Mouse (Mus musculus) c-Kit-positive CD71-negative TER-119-negative erythroid progenitor cells, embryonic 14.5 days (primary cell): ENCODE measurements around the gene Pigk.
A peak's percentile ranks its signal among the peaks of the same experiment; 100 is the strongest.

ENCODE experiments used
- DNase-seq: peaks from one replicate; pipeline ENCODE4 v3.0.0-alpha.2; 2013; ENCODE audit warnings: low read depth

Gene Pigk

DNA sequence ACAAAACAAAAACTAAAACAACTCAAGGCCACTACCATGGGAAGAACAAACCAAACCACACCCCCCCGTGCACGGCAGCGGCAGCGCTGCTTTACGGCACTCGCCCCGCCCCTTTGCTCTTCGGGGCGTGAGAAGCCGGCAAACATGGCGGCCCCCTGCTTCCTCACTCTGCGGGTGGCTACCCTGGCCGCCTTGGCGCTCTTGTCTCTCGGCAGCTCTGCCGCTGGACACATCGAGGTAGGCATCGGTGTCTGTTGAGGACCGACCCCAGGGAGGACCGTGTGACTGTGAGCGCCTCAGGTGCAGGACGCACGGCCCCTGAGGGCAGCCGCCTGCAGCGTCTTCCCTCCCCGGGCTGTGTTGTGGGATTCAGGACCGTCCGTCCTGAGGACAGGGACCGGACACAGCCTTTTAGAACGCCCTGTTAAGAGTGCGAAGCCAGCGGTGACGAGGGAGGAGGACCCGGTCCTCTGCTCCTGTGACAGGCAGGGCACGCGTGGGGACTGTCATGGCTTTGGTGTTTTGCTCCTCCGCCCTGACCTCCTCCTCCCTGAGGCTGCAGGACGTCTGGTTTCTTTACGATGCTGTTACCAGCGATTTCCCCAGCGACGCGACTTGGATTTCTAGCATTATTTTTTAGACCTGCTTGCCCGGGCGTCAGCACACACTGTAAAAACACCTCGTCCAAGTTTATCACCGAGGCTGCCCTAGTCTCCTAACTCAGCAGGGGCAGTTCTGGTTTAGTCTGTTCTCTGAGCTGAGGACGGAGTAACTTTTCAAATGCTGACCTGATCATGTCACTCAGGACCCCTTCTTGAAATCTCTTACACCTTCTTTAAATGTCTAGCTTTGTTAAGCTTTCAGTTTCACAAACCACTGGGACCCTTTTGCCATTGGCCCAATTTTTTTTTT is at the start of gene Pigk:
Gene Pigk (plus strand): TSS at position 110 of the 912 bp plus-strand sequence.
- peak; percentile 80 for DNase-seq

- no peak for DNase-seq
These were observed 46.9 kb upstream of the Pigk start for GRCm38 (mm10) chr3:152666991-152667355.

DNA sequence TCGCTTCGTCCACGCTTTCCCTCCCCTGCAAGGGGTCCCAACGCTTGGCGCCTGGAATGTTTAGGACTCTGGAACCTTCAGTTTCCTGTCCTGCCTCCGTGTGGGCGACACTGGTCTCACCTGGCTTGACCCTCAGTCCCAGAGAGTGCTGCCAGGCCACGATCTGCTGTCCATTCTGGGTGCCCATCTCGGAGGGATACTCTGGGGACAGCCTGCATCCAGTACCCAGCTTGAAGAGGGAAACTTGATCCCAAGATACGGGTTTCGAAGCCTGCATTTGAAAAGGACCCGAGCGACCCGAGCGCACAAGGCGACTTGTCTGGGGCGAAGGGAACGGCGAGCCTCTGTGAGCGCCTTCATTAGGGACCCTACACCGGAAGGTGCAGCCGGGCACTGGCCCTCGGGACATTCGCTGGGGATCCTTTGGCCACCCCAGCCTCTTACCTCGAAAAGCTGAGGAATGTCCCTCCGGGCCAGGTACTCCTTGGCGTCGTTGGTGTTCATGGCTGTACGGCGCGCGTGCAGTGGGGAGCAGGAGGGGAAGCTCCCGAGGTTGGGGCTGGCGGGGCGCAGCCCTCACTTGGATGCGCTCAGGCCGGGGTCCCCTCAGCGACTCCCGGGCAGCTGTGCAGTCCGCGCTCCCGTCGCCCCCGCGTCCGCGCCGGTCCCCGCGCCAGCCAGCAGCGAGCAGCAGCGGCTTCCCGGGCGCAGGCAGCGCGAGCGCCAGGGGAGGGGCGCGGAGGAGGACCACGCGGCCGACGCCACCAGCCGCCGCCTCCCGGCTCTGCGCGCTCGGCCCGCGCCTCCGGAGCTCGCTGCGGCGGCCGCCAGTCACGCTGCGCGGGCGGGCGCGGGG is 46.3 kb upstream of the Pigk start:
- no peak for DNase-seq

DNA sequence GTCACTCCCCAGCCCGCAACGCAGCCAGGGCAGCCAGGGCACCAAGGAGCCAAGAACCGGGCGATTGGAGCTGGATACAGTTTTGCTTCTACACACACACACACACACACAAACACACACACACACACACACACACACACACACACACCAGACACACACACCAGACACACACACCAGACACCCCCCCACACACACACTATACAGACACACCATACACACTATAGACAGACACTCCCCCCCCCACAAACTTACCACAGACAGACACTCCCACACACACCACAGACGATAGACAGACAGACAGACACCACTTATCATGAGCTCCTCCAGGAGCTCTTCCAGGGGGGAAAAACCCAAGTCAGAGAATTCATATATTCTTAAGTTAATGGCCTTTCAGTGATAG is 45.7 kb upstream of the Pigk start, which contains the start of gene Ak5:
Gene Ak5 (minus strand): TSS at position 122 of the 400 bp plus-strand sequence.
- no peak for DNase-seq

GRCm38 (mm10) chr3:152668793-152669192 is 45.1 kb upstream of the Pigk start:
- DNase-seq = no peak

GRCm38 (mm10) chr3:152669783-152670182 is 44.1 kb upstream of the Pigk start:
- no peak for DNase-seq

DNA sequence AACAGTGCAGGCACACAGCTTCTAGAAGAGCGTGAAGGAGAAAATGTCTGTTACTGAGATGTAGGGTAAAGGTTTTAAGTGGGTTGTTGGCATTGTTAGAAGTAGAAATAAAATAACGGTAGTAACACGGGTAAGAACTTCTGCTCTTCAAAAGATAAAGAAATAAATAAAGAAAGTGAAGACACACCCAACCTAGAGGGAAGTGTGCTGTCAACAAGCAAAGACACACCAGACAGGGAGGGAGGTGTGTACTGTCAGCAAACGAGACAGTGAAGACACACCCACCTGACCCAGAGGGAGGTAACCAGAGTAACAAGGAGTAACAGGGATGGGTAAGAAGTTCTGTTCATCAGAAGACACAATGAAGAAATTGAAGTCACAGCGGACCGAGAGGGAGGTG is 39.2 kb upstream of the Pigk start:
- DNase-seq = no peak

GRCm38 (mm10) chr3:152688532-152688931 is 25.4 kb upstream of the Pigk start:
- DNase-seq = no peak

DNA sequence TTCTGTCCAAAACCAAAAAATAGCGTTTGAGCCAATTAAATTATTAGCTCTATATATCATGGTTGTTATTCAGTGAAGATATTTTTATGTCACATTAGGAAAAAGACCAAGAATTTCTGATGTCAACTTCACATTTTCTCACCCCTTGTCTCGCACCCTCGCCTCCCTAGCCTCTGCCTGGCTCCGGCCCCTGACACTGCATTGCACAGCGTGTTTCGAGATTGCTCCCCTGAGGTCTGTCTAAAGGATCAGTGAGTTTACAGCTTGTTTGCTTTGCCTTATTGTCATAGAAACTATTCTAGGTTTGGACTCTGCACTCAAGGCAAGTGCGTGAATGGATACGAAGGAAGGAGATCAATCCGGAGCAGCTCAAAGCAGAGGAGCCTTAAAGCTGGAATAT is 24.8 kb upstream of the Pigk start:
- DNase-seq = no peak

DNA sequence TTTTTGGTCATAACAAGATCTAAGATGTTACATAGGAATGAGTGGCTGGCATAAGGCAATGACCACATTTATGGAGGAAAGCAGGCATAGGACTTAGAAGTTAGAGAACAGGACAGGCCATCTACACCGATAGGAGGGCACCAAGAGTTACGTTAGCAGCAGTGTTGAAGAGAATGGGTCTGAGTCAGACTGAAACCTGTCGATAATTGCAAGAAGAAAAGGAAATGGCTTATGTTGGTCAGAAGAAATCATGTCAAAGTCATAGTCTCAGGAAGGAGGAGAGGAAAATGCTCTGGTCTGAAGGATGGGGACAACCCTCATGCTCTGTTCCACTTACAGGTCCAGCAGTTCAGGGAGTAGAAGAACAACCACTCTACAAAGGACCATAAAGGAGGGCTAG is 18.9 kb upstream of the Pigk start:
- DNase-seq = no peak

DNA sequence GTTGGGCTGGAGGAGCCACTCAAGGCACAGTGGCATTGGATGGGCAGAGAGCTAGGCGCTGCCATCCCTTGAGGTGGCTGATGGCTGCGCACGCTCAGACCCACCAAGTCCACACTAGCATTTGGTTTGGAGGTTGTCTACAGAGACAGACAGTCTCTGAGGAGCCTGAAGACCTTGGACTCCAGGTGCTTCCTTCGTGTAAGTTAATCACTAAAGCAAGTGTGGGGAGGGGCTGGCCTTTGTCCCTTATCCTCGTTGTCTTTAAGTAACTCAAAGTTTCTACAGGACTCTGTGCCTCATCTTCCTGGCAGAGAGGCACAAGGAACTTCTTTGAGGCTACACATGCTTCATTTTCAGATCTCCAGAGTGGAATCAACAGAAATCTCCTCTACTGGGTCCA is 15.9 kb upstream of the Pigk start:
- DNase-seq = no peak

- no peak for DNase-seq
These were observed 14.6 kb upstream of the Pigk start for GRCm38 (mm10) chr3:152699261-152699660.

DNA sequence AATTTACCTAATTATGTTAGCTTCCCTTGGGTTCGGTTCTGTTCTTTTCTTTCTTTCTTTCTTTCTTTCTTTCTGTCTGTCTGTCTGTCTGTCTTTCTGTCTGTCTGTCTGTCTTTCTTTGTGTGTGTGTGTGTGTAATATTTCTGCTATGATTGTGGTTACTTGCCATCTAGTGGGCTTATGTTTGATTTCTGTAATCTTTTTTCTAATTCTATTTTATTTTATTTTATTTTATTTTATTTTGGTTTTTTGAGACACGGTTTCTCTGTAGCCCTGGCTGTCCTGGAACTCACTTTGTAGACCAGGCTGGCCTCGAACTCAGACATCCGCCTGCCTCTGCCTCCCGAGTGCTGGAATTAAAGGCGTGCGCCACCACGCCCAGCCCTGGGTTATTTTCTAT is 12.4 kb upstream of the Pigk start:
- DNase-seq = peak; percentile 24

DNA sequence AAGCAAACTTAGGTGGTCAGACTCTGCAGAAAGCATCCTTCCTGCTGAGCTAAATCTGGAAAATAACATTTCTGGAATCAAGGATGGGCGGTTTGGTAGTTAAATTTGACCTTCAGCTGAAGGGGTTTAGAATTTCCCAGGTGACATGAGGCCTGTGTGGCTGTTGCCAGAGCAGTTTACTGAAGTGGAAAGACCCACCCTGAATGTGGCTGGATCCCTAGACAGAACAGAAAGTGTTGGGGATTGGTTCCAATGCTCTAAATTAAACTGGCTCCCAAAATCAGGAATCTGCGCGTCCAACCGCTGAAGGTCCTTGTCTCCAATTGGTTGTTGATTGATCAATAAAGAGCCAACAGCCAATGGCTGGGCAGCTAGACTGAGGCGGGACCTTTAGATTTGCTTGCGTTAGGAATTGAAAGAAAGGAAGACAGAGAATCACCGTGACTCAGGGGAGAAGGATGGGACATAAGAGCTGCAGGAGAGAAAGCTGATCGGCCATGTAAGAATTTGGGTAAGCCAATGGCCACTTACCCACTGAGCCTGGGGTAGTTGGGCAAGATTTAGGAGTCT is 11.5 kb upstream of the Pigk start:
- no peak for DNase-seq

GRCm38 (mm10) chr3:152705826-152706225 is 8.1 kb upstream of the Pigk start:
- DNase-seq = no peak

DNA sequence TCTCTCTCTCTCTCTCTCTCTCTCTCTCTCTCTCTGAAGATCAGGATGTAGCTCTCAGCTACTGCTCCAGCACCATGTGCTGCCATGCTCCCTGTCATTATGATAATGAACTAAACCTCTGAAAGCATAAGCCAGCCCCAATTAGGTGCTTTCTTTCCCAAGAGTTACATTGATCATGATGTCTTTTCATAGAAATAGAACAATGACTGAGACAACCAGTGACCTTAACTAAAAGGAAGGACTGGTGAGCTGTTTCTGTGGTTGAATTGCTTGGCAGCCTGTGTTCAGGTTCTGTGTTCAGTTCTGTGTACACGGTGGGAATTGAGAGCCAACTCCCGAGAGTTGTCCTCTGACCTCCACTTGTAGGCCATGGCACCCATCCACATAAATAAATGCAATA is 7.0 kb upstream of the Pigk start:
- no peak for DNase-seq

- no peak for DNase-seq
These were observed 6.5 kb upstream of the Pigk start for GRCm38 (mm10) chr3:152707321-152707823.

DNA sequence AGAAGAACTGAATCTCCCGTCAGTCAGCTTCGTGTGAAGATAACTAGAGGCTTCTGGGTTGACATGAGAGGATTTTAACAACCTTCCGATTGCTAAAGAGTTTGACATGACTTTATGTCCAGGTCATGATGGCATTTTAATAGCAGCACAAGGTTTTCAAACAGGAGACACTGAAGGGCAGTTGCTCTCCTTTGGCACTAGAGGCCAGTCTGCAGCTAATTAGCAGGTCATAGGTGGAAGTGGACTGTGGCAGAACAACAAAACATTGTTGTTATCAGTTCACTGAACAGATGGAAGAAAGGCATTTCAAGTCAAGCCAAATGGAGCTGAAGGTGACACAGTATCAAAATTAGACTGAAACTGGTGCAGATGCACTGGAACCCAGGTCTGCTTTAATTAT is 4.0 kb upstream of the Pigk start:
- no peak for DNase-seq

DNA sequence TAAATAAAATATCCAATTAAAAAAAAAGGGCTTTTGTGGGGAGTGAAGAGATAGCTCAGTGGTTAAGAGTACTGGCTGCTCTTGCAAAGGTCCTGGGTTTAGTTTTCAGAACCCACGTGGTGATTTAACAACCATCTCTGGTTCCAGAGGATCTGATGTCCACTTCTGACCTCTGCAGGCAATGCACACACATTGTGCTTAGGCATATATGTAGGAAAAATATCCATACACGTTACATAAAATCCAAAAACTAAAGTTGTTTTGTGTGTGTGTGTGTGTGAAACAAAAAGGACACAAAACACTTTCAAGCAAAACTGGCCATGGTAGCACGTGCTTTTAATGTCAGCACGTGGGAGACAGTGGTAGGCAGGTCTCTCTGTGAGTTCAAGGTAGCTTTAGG is 943 bp upstream of the Pigk start:
- DNase-seq = no peak

DNA sequence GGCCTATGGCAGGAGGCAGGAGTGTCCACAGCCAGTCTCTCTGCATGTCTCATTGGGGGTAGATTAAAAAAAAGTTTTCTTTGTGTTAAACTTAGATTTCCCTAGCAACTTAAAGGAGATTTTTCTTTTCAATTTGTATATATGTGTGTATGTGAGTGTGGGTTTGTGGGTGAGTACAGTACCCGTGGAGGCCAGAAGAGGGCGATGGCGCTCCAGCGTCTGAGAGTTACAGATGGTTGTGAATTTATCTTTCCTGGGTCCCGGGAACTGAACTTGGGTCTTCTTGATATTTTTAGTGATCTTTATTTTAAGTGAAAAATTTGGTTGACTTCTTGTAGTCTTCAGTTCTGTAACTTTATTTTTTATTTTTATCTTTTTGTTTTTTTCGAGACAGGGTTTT is 7.4 kb downstream of the Pigk start:
- DNase-seq = no peak

GRCm38 (mm10) chr3:152722836-152723235 is 8.9 kb downstream of the Pigk start:
- DNase-seq = no peak

DNA sequence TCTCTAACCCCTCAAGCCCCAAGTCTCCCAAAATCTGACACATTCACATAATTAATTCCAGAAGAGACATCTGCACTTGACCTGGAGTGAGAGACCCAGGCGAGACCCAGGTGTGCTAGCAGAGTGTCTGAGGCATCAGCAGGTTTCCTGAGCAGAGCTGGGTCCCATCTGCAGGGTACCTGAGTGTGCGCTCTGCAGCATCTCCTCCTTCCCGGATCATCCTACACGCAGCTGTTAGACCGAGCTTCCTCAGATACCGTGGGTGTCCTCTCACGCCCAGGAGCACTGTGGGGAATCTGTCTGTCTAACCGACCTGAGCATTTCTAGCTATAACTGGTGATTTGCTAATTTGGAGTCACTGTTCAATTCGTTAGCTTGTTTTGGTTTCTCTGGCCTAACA is 10.5 kb downstream of the Pigk start:
- no peak for DNase-seq

GRCm38 (mm10) chr3:152728238-152728637 is 14.3 kb downstream of the Pigk start:
- DNase-seq = no peak
